Mouse (Mus musculus) large intestine, adult 2 months (tissue): Measurements from ENCODE around the gene Psg18. TPM values are rescaled to one million over a fixed set of nuclear protein-coding genes. Genes with fewer than 3 reads are reported as not detected.
"Not testable (repeated sequence)": the region's sequence is repeated elsewhere in the genome, so short reads cannot be mapped to it uniquely, and the experiment has no call there.

Experiments
- DNase-seq: peaks from one replicate; pipeline ENCODE4 v3.0.0-alpha.2; 2012; ENCODE audit warnings: low read depth, low spot score
- WGBS: fragments of 180-500 bp; shearing (Covaris S2); methylation state at CpG from one replicate; pipeline ENCODE4 v1.1.7; 2018; 5-methylcytosine and 5-hydroxymethylcytosine counted together
- polyA plus RNA-seq: library from polyadenylated mRNA; depleted of rRNA; stranded (reverse); fragments of >200 nt; gene quantifications from 2 replicates; pipeline ENCODE4 v1.2.3, GENCODE M21; 2012; rRNA removed

Gene Psg18
- polyA plus RNA-seq, result 0.81 and 0.91 TPM in 2 replicates

- 66% methylated on average over 3 of the region's 3 CpGs for WGBS
- DNase-seq, result not testable (repeated sequence)
Measured at GRCm38 (mm10) chr7:18354909-18355308, at the start of gene Psg18. Psg18 (minus strand) TSS chr7:18355009.

- WGBS, result 55% methylated on average over 11 of the region's 11 CpGs
- no peak for DNase-seq
Measured at GRCm38 (mm10) chr7:18403407-18403806, 48.6 kb upstream of the Psg18 start.

GRCm38 (mm10) chr7:18402527-18403237 lies 47.9 kb upstream of the Psg18 start:
- WGBS, result 55% methylated on average over 33 of the region's 35 CpGs

GRCm38 (mm10) chr7:18391483-18391882 lies 36.7 kb upstream of the Psg18 start:
- 24% methylated on average over 4 of the region's 4 CpGs for WGBS
- not testable (repeated sequence) for DNase-seq

More at GRCm38 (mm10) chr7:18402527-18403237, 47.9 kb upstream of the Psg18 start:
- no peak for DNase-seq

GRCm38 (mm10) chr7:18378295-18378694 lies 23.5 kb upstream of the Psg18 start:
- 25% methylated on average over 2 of the region's 2 CpGs for WGBS
- no peak for DNase-seq

- 78% methylated on average over 6 of the region's 6 CpGs for WGBS
Measured at GRCm38 (mm10) chr7:18335411-18335810, 19.4 kb downstream of the Psg18 start.

More at GRCm38 (mm10) chr7:18335411-18335810, 19.4 kb downstream of the Psg18 start:
- not testable (repeated sequence) for DNase-seq

Other genes starting within 250 kb of the Psg18 start
- gene Igfl3, start 178.5 kb downstream of the Psg18 start, polyA plus RNA-seq, result not detected in 2 replicates
- 0.04 TPM in 1 of 2 replicates, not detected in the other for gene Mill1, start 109.7 kb downstream of the Psg18 start, polyA plus RNA-seq
- gene Psg28, start 77.0 kb upstream of the Psg18 start, polyA plus RNA-seq, result 0.51 TPM in 1 of 2 replicates, not detected in the other
- 0.35 TPM in 1 of 2 replicates, not detected in the other for gene Psg26, start 129.2 kb upstream of the Psg18 start, polyA plus RNA-seq
- 0.23 TPM in 1 of 2 replicates, not detected in the other for gene Psg25, start 177.3 kb upstream of the Psg18 start, polyA plus RNA-seq
- gene Psg27, start 212.3 kb upstream of the Psg18 start, polyA plus RNA-seq, result 0.29 TPM in 1 of 2 replicates, not detected in the other